Mouse (Mus musculus): ENCODE data around the gene Ate1. TPM values are rescaled to one million over a fixed set of nuclear protein-coding genes. Genes with fewer than 3 reads are reported as not detected.
A peak's percentile ranks its signal among the peaks of the same experiment; 100 is the strongest.

Gene Ate1
- 10 to 100 TPM; 29.5 to 32.5 TPM for total RNA-seq (2021)
- long read RNA-seq, experiment 1, full-length matches to known transcripts: 28 of 40 reads
- long read RNA-seq, experiment 1, partial matches to known transcripts: 0 of 40 reads
- long read RNA-seq, experiment 1, other reads (novel, unspliced or antisense): 12 of 40 reads
- long read RNA-seq, experiment 2, full-length matches to known transcripts: 12 of 19 reads
- long read RNA-seq, experiment 2, partial matches to known transcripts: 0 of 19 reads
- long read RNA-seq, experiment 2, other reads (novel, unspliced or antisense): 7 of 19 reads

DNA sequence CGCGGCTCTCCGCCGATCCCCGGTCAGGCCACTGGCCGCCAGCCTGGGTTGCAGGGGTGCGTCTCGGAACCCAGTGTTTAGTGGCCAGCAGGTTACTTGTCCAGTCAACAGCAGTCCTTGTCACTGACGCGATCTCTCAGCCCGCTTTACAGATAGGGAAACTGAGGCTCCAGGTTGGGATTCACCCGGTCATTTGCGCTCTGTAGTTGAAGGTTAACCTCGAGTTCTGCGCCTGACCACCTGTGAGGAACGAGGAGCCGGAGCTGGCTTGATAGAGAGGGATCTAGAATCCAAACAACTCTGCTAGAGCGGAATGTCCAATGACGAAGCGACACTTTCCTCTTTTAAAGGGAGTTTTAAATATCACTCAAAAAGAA lies at the start of gene Ate1:
Ate1 (minus strand) TSS at position 321 of the 377 bp plus-strand sequence.
- intact Hi-C loops (cut with DNase I): no loop called here
- DNase-seq: no peak

DNA sequence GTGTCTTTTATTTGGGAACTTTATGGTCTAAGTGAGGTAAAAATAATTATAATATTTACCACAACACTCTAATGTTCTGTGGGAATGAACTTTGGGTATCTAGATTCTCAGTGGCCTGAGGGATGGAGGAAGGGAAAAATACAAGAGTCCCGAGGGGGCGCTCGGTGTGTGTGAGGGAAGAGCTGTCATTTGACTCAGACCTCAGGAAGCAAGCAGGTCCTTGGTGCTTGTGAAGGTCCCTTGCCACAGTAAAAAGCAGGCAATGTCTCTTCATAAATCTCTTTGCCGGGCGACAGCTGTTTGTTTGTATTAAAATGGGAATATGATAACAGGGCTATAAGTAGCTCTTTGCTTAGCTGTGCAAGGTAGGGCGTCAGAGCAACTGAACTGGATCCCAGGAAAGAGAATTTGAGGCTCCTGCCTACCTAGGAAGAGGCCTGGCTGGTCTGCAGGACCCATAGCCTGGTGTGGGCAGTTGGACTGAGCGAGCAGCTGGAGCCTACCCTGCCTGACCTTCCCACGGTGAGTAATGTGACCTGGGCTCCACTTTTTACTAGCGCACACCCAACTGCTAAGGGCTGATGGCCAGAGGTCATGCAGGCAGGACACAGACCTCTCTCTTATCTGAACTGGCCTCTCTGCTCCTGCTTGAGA lies 48.7 kb upstream of the Ate1 start:
- intact Hi-C loops (cut with DNase I): no loop called here

DNA sequence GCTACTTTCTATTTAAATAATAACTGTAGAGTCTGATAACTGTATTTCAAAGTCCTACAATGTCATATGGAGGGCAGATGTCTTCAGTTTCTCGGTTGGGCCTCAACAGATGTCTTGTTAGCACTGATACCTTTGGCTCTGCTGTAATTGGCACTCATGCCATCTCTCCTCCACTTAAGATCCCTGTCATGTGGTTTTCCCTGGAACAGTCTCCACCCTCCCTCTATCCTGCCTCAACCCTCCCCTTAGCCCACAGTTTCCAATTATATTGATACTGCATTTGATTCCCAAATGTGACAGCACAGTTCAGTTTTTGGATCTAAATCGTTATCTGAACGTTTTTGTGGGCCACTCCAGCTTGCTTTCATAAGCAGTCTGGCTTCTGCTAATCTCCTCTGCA lies 44.4 kb upstream of the Ate1 start:
- DNase-seq: no peak
- intact Hi-C loops (cut with DNase I): no loop called here

More for the DNA sequence above, 48.7 kb upstream of the Ate1 start:
- peak in 1 of 2 experiments; percentile 18 for DNase-seq

DNA sequence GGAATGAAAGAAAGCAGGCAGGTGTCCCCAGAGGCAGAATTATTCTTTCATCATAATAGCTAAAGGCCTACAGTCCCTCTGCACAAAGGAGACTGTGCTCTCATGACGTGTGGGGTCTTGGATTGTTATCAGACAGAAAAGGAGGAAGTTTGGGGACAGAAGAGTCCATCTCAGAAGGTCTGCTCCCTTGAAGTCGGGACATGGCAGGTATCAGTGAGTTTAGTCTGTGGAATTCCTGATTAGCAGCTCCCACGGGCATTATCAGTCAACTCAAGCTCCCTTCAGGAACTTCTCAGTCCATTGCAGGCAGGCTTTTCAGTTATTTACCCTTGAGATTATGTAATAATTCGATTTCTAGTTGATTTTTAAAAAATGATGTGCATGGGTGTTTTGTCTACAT lies 43.7 kb upstream of the Ate1 start:
- intact Hi-C loops (cut with DNase I): no loop called here
- DNase-seq: no peak

DNA sequence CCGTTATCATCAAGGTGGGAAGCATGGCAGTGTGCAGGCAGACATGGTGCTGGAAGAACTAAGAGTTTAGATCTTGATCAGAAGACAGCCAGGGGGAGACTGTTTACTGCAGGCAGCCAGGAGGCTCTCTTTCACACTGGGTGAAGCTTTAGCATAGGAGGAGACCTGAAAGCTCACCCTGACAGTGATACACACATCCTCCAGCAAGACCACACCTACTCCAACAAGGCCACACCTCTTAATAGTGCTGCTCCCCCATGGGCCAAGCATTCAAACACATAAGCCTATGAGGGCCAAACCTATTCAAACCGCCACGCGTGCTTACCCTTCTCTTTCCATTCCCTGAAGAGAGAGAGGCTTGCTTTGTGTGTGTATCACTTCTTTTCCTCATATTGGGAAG lies 43.1 kb upstream of the Ate1 start:
- intact Hi-C loops (cut with DNase I): no loop called here
- no peak for DNase-seq

DNA sequence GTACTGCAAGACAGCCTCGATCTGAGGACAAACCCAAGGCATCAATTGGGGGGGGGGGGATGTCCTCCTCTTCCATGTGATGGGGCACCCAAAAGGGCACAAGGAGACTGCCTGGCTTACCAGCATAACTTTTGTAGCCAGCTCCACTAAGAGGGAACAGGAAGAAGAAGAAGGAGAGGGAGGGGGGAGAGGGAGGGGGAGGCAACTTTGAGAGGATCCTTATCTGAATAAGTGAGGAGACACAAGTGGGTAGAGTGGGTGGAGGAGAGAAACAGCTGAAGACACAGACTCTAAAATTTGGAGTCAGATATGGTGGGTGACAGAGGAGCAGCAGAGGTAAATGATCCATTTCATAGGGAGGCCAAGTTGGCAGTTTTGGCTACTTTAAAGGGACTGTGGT lies 40.8 kb upstream of the Ate1 start:
- intact Hi-C loops (cut with DNase I): no loop called here
- DNase-seq: no peak

DNA sequence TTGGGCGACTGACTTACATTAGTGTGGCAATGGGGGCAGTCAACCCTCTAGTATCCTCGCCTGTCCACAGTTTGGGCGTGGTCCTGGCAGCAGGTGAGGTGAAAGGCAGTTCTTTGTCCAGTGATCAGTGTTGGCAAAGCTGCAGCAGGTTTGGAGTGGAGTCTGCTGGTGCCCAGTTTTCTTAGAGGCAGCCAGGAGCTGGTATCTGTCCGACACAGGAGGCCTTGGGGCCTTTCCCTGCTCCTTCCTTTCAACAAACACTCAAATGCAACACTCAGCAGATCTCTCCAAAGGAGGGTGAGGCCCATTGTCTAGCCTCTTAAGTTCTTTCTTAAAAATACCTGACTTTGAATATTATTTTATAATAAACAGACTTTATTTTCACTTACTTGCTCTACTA lies 38.4 kb upstream of the Ate1 start:
- no peak for DNase-seq
- intact Hi-C loops (cut with DNase I): no loop called here

DNA sequence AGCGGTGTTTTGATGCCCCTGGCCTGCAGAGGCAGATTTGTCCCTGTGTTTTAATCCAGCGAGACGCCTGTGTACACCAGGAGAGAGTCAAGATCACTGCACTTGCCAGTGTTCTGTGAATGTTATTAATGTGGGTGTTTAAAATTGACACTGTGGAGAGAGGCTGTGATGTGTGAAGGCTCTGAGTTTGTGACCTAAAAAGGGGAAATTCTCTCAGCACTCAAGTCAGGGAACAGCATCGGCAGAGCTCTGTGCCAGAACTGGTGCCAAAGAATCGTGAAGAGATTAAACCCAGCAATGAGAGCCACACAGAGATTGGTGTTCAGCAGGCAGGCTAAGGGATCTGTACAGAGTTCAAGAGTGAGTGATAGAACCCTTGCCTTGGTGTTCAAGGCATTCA lies 35.4 kb upstream of the Ate1 start:
- intact Hi-C loops (cut with DNase I): no loop called here

DNA sequence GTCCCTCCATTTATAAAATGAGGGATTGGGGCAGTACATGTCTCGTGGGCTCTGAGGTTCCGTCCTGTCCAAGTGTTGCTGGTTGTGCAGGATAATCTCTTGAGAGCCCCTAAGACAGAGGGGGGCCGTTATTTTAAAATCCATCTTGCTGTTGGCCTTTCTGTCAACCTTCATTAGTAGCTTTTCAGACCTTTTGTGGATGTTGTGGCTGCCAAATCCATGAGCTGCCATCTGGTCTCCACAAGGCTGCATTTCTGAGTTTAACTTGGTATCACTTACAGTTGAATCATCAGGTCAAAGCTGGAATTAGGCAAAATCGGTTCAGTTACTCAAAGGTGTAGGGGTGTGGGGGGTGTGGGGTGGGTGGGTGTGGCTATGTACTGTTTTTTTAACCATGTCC lies 33.2 kb upstream of the Ate1 start:
- intact Hi-C loops (cut with DNase I): no loop called here
- no peak for DNase-seq

More for the DNA sequence above, 35.4 kb upstream of the Ate1 start:
- DNase-seq: peak in 1 of 2 experiments; percentile 25

DNA sequence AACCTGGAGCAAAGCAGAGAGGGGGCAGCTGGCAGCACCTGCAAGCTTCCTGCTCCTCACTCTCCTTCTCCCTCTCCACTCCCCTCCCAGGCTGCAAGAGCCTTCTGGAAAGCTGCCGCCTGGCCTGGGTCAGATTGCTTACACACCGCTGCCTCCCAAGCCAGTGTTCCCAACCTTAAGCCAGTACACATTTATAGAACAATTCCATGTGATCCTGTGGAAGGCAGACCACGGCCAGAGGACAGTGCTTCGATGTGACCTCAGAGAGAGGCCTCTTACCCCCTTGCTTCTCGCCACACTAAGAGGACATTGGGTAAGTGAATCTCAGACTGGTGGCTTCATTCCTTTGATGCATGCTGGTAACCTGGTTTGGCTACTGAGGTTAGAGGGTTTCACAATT lies 32.6 kb upstream of the Ate1 start:
- intact Hi-C loops (cut with DNase I): no loop called here
- DNase-seq: peak; percentile 68 to 70

DNA sequence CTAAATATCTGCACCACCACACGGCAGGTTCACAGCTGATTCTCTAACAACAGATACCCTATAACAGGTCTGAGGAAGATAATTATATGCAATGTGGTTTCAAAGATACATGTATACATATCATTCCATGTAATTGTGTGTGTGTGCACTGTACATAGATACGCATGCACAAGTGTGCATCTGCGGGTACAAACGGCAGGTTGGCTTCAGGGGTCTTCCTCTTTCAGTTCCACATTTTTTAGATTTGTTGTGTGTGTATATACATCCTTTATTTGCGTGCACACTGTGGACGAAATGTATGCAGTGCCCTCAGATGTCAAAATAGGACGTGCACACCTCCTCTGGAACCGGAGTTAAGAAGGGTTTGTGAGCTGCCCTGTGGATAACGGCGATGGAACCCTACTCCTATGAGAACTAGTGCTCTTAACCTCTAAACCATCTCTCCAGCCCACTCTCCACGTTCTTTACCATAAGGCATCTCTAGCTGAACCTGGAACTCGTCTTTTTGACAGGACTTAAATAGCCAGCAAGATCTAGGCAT lies 27.5 kb upstream of the Ate1 start:
- intact Hi-C loops (cut with DNase I): no loop called here
- DNase-seq: no peak

DNA sequence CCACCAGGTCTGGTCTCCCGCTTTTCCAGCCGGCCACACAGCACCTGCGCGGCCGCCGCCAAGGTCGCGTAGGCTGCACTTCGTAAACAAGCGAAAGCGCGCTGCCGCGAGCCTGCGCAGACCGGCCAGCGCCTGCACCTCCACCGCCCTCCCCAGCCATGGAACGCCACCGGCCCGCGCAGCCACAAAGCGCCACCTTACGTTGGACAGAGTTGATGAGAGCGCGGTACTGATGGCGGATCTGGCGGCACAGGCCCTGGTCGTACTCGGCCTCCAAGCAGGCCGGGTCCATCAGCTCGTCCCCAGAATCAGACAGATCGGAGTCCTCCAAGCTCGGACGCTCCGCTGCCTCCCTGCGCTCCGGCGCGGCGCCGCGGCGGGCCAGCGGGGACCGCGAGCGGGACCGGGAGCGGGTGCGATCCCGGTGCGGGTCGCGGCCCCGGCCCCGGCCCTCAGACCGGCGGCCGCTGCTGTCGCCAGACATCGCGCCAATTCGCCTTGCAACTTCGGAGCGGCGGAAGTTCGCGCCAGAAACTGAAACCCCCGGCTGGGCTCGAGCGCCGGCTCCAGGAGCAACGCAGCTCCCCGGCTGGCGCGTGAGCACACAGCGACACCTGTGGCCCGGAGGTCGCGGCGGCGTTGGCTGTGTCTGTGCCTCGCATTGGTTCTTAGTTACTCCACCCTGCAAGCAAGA lies 26.8 kb upstream of the Ate1 start:
- intact Hi-C loops (cut with DNase I): no loop called here
- peak; percentile 96 for DNase-seq

DNA sequence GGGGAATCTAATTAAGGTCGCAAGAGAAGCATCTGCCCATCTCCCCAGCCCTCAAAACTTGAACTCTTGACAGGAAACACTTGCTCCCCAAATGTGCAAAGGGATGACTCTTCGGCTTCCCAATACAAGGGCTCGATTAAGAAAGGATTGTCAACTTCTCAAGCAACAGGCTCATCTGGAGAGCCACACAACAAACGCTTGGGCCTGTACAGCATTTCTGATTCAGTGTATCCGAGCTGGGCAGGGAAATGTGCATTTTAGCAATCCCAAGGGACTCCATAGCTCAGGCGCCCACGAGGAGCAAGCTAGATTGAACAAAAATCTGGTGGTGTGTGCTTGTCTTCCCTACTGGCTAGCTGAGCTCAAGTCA lies 26.2 kb upstream of the Ate1 start:
- intact Hi-C loops (cut with DNase I): no loop called here
- no peak for DNase-seq

DNA sequence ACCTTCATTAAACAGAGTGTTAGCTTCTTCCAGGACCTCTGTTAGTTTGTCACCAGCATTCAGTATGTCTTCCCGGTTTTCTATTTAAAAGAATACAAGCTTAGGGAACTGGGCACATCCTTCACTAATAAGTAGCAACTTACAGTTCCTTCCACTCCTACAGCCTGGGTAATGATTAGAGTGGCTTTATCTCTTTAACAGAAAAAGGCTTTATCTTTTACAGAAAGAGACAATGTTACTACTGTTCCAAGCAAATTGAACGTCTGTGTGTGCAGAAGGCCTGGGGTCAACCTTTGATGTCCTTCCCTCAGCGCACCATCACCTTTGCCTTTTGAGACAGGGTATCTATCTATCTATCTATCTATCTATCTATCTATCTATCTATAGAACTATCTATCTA lies 25.7 kb upstream of the Ate1 start:
- intact Hi-C loops (cut with DNase I): no loop called here
- DNase-seq: no peak

DNA sequence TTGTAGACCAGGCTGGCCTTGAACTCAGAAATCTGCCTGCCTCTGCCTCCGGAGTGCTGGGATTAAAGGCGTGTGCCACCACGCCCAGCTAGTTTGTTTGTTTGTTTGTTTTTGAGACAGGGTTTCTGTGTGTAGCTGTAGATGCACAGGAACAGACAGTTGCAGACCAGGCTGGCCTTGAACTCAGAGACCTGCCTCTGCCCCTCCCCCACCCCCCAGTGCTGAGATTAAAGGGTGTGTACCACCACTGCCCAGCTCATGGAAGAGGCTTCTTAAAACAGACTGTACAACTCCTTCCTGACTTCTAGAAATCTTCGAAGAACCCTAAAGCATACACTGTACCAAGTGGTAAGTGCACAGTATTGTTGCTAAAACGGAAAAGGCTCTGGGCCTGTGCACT lies 25.2 kb upstream of the Ate1 start:
- DNase-seq: no peak
- intact Hi-C loops (cut with DNase I): no loop called here

DNA sequence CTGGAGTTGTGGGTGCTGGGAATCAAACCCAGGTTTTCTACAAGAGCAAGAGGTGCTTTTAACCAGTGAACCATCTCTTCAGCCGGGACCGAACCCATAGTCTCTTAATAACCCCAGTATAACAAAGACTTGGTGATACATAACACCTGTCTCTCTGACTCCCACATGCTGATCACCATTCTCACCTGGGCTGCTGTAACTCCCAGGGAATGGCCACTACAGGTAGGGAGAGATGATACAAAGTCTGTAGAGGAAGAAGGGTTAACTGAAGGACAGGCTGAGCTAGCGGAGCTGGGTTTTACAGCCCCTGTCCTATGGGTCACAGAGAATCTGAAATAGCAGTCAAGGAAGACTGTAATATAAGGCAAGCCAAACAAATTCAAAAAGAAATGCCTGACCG lies 23.0 kb upstream of the Ate1 start:
- intact Hi-C loops (cut with DNase I): no loop called here
- no peak for DNase-seq

DNA sequence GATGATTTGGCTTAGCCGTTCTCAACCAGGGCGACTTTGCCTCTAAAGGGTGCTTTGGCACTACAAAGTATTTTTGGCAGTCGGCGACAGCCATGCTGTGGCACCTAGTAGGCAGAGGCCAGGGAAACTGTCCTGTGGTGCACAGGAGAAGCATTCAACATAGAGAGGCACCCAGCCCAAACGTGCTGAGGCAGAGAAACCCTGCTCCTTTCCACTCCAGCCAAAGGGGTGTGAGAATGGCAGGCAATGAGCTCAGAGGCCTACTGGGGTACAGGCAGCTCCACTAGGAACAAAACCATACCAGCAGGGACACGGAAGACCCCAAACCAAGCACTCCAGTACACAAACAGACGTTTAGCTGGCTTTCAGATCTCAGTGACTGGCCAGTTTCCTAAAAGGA lies 20.0 kb upstream of the Ate1 start:
- DNase-seq: no peak
- intact Hi-C loops (cut with DNase I): no loop called here

DNA sequence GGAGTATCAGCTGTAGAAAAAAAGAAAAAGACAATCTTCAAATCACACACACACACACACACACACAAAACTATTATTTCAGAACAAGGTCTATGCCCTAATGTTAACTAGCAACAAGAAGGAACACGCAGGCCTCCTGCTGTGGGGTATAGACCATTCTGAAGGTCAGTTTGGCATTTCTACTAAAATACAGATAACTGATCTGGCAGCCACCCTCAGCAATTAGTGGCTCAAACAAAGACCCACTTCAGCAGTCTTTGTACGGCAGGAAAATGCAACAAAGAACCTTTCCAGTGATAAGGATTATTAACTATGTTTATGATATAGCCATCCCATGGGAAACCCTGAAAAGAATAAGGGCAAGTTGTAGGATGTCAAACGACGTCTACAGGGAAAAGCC lies 16.9 kb upstream of the Ate1 start:
- DNase-seq: no peak
- intact Hi-C loops (cut with DNase I): loop anchor here (5.0 kb wide), 1 partner anchor 70 kb away; no protein-coding TSS in a partner anchor

DNA sequence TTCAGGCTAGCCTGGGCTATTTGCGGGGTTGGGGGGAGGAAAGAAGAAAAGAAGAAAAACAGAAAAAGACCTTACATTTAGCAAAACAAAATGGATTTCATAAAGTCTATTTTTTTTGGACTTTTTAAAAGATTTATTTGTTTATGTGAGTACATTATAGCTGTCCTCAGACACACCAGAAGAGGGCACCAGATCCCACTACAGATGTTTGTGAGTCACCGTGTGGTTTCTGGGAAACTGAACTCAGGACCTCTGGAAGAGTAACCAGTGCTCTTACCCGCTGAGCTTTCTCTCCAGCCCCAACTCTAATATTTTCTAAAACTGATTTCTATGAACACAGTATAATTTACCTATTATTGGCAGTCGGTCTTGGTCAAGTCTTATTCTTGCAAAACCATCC lies 15.0 kb upstream of the Ate1 start:
- intact Hi-C loops (cut with DNase I): loop anchor here (5.0 kb wide), 1 partner anchor 72 kb away; no protein-coding TSS in a partner anchor
- no peak for DNase-seq

DNA sequence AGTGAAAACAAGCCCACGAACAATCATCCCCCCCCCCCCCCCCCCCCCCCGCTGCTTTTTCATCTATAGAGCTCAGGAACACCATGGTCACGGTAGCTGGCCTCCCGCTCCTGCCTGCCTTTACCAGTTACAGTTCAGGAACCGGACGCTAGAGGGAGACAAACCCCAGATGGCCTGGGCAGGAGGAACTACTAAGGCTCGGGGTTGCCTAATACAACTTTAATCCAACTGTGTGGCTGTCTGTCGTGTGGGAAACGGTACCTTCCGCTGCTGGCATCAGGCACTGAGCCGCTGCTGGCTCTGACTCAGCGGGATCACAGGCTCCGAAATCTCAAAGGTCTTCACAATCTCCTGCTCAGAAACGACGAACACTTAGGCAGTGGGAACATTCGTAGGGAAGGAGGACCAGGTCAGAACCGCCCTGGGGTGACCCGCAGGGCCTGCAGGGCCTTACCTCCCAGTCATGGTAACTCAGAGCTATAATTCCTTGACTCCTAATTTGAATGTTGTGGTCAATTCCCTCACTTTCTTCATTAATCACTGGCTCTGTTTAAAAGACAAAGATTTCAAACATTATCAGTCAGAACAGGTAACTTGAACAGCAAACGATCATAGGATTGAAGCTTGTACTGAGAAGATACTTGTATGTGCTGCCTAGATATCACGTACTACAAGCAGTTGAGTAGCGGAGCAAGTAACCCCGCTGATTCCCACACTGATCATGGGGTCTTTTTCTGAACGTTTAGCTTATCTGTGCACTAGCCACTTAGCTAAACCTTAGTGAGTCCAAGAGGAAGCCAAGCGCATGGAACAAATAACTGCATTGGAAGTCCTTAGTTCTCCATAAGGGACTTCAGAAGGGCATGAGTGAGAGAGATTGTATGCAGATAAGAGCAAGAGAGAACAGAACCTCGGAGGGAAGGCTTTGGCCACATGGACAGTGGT lies 13.4 kb upstream of the Ate1 start:
- DNase-seq: peak; percentile 90 to 95
- intact Hi-C loops (cut with DNase I): loop anchor here (5.0 kb wide), 1 partner anchor 229 kb away; no protein-coding TSS in a partner anchor
